Mouse (Mus musculus): Measurements from ENCODE around the gene Rdh5. TPM values are rescaled to one million over a fixed set of nuclear protein-coding genes. Genes with fewer than 3 reads are reported as not detected.

Rdh5 gene
- total RNA-seq, 4 experiments from 2014 or later = 5.0 to 12.3 (median 8.9) TPM

DNA sequence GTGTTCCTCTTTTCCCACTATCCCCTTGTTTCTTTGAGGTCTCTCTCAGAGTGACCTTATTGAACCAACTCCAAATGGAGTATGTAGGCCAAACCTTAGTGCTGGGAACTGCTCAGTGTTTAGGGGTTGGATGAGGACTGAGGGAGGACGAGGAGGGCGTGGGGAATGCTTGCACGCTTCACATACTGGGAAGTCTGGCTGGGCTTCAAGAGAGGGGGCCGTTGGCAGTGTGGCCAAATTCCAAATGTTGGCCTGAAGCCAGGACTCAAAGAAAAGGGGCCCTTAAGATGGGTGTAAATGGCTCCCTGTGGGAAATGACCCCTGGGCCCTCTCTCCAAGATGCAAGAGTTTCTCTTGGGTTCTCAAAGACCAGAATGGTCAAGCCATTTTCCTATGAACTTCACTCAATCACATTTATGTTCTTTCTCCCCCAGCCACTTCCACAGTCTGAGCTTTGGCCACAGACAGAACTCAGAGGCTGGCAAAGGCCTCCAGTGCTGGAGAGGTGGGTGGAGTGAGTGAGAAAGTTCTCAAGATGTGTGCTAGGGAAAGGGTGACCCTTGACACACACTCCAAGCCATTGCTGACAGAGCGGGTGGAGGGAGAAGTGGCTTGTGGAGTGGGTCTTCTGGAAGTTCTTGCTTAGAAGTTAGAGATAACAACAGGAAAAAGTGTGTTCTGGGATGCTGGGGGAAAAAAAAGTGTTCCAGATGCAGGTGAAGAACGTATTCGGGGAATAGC lies 7.1 kb upstream of the Rdh5 start:
- DNase-seq (ENCODE audit: low spot score in 2 of 2) = no peak

DNA sequence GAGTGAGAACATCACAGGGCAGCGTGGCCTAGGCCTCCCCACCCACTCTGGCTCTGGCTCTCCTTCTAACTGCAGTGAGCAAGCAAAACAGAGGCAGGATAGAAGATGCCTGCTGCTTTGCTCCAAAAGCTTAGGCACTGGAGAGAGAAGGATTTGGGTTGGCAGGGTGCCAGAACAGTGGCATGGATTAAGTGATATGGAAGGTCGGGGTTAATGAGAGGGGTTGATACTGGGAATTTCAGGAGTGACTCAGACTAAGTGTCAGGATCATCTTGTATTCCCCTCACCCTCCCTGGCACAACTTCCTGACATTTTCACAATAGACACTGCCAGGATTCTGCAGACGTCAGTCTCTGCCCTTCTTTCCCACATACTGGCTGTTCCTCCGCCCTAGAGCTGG lies 5.7 kb upstream of the Rdh5 start:
- DNase-seq (ENCODE audit: low spot score in 2 of 2) = no peak

DNA sequence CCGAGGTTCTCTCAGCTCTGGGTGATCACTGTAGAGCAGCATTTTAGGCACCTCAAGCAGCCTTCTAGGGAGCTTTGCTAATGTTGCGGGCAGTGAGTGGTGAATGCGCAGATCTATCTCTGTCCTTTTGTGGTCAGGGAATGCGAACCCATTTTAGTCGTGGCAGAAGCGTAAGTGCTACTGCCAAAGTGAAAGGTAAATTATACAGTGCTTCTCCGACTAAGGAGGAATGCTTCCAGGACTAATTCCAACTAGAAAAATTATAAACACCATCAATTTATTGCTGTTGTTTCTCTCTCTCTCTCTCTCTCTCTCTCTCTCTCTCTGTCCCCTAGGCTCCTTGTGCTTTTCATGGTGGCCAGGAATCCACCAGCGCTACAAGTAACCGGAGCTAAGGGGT lies 1.2 kb upstream of the Rdh5 start, which contains the start of gene Bloc1s1:
TSS of gene Bloc1s1 (minus strand) at position 101 of the 400 bp plus-strand sequence.
- DNase-seq (ENCODE audit: low spot score in 2 of 2) = no peak

DNA sequence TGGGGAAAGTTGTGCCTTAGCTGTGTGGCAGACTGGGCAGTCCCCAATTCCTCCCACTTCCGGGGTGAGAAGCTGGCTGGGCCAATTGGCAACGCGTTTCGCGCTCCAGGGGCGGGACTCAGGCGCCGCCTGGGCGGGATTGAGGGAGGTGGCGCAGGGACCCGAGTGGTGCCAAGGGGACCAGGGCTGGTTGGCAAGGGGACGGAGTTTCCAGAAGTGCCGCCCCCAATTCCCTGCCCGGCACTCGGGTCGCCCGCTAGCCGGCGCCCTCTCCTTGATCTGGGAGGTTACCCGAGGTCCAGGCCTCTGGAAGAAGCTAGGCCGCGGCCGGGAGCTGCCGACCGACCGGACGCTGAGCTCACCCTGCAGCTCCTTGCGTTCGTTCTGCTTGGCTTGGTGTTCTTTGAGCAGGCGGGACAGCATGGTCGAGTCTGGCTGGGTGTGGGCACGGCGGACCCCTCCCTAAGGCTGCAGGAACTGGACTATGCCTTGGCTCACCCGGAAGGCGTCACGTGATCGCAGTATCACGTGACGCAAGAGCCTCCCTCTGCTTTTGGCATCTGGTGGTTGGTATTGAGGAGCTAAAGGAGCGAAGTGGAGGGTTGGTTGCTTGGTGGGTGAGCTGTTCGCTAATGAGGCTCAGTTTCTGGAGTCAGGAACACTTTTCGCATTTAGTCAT lies 464 bp upstream of the Rdh5 start:
- DNase-seq (ENCODE audit: low spot score in 2 of 2) = peak; percentile 84 to 93

DNA sequence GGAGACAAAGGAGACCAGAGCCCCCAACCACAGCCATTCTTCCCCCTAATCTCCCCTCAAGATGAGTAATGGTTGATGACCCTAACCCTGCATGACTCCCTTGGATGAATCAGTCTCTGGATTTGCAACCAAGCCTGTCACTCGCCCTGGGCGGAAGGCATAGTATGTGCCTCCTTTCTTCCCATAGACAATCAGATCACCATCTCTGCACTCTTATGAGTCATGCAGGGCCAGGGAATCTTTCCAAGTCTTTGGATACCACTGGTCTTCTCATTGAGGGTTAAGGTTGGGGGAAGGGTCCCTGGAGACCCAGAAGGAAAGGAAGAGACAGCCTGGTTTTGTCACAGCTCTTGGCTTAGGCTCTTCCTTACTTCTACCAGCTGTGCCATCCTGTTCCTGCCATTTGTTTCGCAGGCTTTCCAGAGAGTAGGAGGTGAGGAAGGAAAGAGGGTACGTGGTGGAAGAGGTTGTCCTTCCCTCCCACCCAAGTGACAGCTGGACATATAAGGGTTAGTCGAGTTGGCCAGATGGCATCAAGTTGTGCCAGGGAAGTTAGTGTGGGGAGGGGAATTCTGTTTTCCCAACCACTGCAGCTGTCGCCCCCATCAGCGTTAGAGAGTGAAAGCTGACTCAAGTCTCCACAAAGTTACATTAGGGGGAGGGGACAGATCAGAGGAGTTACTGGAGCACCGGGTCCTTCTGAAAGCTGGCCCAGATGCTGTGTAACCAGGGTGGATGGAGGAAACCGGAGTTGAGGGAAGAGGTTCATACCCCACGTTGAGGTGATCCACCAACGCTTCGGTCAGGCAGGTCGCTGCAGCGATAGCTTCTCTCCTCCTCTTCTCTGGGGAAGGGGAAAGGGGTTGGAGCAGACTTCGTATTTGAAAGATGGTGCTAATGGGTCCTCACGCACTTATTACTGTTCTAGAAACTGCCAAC lies 536 bp downstream of the Rdh5 start:
- DNase-seq (ENCODE audit: low spot score in 2 of 2) = no peak

DNA sequence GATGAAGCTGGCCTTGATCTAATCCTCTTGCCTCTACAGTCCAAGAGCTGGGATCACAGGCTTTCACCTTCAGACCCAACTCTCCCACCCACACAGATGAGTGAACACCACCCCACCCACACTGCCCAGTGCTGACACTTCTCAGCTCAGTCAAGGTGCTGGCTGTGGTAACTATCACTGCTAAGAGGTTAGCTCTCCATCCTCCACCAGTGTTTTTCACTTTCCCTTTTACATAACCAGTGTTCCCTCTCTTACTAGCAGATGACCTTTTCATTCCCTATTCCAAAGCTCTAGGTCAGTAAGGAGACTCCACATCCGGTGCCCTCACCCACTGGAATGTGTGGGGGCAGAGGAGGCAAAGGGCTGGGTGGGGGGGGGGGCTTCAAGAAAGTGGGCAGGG lies 1.4 kb downstream of the Rdh5 start:
- no peak for DNase-seq (ENCODE audit: low spot score in 2 of 2)

DNA sequence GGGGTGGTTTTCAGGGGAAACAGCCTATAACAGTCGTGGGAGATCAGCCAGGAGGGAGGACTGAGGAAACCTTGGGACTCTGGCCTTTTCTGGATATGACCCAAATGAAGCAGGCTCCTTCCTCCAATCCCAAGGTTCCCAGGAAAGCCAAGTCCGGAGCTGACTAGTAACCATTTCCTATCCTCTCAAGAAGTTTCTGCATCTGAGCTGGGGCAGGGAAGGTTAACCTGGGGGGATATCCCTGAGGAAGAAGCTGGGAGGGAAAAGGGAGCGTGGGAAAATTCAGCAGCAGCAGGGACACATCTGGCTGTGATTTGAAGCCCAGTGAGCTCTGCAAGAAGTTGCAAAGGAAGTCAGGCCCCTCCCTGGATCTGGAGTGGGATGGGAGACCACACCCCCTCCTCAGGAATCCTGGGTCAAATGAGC lies 1.9 kb downstream of the Rdh5 start:
- no peak for DNase-seq (ENCODE audit: low spot score in 2 of 2)

DNA sequence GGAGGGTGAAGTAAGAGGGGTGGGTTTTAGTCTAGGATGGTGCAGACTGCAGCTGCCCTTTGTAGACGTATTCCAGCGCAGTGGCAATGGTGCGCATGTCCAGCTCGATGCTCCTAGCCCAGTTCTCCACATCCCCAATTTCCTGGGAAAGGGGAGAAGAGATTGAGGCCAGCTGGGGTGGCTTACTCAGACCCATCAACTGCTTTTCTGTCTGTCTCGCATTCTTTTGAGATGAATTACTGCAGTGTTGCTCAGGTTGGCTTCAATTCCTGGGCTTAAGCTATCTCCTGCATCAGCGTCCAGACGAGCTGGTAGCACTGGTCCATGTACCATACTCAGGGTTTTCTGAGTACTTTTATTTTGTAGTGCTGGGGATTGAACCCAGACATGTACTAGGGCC lies 2.7 kb downstream of the Rdh5 start:
- DNase-seq (ENCODE audit: low spot score in 2 of 2) = no peak

DNA sequence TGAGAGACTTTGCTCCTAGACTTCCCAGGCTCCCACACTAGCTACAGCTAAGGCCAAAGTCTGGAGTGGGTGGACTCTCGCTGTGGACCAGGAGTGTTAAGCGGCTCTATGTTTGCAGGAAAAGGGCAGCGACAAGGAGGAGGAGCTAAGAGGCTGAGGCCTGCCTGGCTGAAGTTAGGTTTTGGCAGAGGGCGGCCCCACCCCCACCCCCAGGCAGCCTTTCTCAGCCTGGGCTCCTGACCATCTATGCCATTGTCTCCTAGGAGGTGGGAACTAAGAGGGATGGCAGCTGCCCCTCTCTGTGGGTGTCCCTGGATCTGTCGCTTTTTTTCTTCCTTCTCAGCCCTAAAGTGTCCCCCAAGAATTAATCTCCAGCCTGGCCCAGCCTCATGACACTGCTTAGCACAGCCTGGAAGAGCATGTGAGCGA lies 3.5 kb downstream of the Rdh5 start:
- DNase-seq (ENCODE audit: low spot score in 2 of 2) = peak in 1 of 2 experiments; percentile 42

DNA sequence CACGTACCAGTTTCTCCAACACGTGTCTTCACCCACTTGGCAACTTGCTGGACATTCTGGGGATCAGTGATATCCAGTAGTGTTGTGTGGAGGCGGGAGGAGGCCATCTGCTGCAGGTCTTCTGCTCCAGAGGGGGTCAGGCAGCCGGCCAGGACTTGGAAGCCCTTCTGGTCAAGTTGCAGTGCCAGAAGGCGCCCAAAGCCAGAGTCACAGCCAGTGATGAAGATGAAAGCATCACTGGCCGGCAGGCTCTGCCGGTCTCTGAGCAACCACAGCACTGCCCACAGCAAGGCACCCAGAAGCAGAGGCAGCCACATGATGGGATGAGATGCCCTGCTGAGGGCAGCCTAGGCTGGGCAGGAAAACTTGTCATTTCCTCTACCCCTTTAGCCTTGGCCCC lies 4.4 kb downstream of the Rdh5 start:
- peak in 1 of 2 experiments; percentile 58 for DNase-seq (ENCODE audit: low spot score in 2 of 2)

DNA sequence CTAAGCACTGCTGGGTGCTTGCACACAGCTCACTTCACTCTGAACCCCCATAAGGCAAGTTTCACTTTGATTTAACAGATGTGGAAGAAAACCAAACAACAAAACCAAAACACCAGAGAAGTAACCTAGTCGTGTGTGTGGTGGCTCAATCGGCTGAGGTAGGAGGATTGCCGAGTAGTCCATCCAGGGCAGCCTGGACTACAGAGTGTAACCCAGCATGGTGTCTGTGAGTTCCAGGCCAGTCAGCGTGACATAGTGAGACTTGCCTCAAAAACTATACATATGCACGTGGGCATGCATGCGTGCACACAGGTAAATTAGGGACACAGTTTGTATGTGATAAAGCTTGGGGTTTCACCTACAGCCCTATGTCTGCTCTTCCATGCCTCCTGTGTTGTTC lies 5.3 kb downstream of the Rdh5 start:
- DNase-seq (ENCODE audit: low spot score in 2 of 2) = no peak

DNA sequence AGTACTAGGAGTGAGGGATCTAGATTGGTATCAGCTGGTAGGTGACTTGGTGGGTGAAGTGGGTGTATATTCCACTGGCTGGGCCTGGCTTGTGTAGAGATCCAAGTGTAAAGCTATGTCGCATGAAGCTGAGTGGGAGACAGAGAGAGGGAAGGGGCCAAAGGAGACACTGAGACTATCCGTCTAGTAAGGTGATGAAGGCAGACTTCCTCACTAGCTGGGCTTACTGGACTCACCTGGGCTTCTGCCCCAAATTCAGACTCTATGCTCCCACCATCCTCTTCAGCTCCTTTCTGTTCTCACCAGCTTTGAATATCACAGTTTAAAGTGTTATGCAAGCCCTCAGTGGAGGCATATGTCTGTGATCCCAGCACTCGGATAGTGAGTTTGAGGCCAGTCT lies 6.0 kb downstream of the Rdh5 start:
- no peak for DNase-seq (ENCODE audit: low spot score in 2 of 2)

DNA sequence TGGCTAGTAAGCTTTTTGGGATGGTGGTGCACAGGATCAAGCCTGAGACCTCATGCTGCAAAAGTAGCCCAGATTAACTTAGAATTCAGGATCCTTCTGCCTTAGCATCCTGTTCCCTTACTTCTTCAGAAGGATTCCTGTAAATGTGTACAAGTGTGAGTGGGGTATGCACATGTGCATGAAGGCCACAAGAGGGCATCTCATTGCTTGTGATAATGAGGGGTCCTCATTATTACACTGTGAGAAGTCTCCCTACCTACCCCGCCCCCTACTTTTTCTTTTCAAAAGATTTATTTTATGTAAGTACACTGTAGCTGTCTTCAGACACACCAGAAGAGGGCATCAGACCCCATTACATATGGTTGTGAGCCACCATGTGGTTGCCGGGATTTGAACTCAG lies 7.1 kb downstream of the Rdh5 start:
- DNase-seq (ENCODE audit: low spot score in 2 of 2) = no peak

DNA sequence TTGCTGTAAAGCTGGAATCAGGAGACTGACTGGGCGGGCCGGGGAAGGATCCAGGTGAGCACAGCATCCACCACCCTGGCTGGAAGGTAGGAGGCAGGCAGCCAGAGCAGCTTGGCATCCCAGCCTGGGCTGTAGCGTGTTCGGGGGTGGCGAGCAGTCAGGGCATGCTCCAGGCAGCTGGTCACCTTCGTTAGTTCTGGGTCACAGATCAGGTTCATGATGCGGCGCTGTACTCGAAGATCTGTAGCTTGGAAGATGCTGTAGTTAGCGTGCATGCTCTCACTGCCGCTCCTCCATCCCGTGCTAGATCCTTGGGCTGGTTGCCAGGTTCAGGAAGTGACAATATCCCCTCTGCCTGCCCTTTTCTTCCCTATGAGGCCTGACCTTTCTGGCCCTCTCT lies 9.0 kb downstream of the Rdh5 start:
- no peak for DNase-seq (ENCODE audit: low spot score in 2 of 2)

DNA sequence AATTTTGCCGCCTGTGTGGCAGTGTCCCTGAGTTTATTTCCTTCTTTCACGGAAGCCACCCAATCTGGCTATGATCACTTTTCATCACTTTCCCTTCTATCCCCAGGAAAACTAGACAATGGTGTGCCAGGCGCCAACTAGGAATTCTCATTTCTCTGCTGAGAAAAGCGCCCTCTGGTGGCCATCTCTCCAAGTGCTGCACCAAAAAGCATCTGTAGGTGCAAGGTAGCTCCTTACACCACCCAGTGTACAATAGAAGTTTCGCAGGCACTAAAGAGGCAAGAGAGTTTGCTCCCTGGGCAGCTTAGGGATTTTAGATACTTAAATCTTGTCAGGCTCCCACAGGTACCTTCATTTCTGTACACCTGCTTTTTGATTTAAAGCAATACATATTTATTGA lies 9.5 kb downstream of the Rdh5 start:
- peak; percentile 69 to 88 for DNase-seq (ENCODE audit: low spot score in 2 of 2)

DNA sequence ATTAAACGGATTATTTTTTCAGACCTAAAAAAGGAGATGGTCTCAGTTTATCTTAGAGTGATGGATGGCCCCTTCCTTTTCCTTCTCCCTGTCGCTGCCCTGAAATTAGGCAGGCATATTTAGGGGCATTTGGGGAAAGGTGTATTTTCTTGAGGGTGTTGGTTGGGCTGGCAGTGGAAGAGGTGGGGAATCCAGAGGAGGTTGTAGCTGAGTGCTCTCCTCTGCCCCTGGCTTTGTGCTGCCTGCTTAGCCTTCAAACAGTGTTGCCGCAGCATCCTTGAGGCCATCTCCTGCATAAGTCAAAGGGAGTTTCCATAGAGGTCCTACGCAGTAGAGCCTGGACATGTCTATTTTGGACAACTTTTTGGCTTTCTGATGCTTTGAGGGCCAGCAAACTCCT lies 9.9 kb downstream of the Rdh5 start:
- no peak for DNase-seq (ENCODE audit: low spot score in 2 of 2)

DNA sequence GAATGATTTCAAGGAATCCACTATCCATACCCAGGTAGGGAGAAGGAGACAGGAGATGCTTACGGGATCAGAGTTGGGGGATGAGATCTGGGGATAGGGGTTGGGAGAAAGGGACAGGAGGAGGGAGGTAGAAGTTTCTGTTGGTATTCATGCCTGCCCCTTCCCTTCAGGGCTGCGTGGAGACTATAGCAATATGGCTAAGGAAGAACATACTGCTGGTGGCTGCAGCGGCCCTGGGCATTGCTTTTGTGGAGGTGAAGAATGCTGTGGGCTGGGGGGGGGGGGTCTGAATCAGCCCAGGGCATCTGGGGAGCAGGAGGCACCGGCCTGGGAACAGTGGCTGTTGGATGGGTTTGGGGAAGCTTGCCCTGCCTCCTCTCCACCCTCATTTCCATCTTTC lies 10.4 kb downstream of the Rdh5 start:
- DNase-seq (ENCODE audit: low spot score in 2 of 2) = no peak

DNA sequence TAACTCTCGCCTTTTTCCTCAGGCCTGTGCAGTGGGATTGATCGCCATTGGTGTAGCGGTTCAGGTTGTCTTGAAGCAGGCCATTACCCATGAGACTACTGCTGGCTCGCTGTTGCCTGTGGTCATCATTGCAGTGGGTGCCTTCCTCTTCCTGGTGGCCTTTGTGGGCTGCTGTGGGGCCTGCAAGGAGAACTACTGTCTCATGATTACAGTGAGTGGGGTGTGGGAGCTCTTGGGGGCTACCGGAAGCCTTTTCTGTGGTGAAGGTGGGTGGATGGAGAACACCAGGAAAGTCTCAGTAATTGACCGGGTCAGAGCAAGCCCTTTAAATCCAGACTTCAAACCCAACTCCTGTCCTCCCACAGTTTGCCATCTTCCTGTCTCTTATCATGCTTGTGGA lies 11.3 kb downstream of the Rdh5 start:
- DNase-seq (ENCODE audit: low spot score in 2 of 2) = no peak

DNA sequence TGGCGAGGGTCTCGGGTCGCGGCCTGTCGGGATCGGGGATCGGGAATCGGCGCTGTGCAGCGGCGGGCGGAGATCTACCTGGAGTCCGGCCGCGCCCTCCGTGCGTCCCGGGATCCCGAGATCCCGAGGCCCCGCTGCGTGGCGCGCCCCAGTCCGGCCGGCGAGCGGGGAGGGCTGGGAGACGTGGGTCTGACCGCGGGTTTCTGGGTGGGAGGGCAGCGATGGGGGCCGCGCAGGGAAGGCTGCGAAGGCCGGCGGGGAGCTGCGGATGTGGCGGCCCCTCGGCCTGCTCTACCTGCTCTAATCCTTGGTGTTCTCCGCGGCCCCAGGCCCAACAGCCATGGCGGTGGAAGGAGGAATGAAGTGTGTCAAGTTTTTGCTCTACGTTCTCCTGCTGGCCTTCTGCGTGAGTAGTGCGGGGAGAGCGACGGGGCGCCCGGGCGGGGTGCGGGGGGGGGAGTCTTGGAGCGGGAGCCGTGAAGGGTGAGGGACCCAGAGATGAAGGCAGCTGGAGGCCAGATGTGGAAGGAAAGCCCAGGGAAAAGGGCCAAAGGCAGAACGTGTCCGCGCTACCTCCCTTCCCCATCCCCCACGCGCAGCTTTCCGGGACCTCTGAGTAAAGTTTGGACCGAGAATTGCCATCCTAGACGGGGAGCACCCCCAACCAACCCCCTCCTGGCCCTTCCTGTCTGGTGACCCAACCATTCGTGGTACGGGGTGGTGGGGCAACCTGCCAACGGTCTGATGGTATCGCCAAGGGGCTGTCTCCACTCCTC lies 12.4 kb downstream of the Rdh5 start:
- peak in 1 of 2 experiments; percentile 63 for DNase-seq (ENCODE audit: low spot score in 2 of 2)

DNA sequence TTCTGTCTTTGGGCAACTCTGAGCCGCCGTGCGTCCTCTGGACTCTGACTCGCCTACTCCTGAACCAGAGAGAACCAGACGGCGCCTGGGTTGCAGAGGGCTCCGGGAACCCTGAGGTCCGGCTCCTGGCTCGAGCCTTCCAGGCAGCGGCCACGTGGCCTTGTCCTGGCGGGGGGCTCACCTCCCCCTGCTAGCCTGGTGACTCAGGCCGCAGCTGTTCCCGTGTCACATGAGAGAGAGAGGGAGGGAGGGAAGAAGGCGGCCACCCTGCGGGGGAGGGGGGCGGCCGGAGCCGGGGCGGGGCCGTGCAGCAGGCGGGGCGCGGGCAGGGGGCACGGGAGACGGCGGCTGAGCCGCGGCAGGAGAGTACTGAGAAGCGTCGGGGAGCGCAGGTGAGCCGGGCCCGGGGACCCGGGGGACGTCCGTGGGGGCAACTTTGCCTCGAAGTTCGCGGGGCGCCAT lies 13.1 kb downstream of the Rdh5 start:
- DNase-seq (ENCODE audit: low spot score in 2 of 2) = peak in 1 of 2 experiments; percentile 80
